Mouse (Mus musculus): ENCODE data around the gene Tmx1. TPM values are rescaled to one million over a fixed set of nuclear protein-coding genes. Genes with fewer than 3 reads are reported as not detected.
A peak's percentile ranks its signal among the peaks of the same experiment; 100 is the strongest.

Gene Tmx1
- 146 and 151 TPM in 2 replicates for polyA plus RNA-seq (2015; fragmentation: Nextera tagmentation; extraction: Ambion mirVana)

DNA sequence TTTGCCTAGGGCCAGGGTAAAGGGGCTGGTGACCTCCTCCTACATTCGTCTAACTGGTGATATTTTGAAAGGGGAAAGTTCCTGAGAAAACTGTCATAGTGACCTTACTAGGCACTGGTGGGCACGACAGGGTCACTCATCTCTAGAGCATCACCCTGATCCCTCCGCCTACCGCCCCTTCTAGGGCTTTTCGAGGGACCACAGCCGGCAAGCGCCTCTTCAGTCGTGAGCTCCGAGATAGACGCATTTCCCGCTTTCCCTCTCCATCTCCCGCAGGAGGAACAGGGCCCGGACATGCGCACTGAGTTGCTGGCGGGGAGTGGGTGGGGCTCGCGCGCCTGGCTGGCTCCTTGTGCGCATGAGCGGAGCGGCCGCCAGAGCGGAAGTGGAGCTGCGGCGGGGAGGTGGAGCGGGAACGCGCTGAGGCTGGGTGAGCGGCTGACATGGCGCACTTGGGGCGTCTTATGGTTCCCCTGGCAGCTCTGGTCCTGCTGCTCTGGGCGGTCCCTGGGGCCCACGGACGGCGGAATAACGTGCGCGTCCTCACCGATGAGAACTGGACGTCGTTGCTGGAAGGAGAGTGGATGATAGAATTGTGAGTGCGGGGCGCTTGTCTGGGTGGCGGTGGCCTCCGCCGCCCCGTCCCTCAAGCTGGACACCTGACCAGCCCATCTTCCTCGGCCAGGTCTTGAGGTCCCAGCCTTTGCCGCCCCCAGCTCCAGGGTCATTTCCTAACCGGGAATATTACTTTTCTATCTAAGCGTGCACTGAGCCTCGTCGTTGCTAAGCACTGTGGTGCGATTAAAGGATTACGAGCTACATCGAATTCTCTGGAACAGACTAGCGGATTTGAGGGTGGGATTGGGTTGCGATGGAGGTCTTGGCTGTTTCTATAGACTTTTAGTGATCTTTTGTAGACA is at the start of gene Tmx1:
Gene Tmx1, plus strand, starts transcription at position 370 of the 920 bp plus-strand sequence.
- ATAC-seq (ENCODE audit: low FRiP score): peak; percentile 98
- Histone ChIP-seq H3K4me3 (peak within 1 kb of the TSS; percentile 78), H3K9ac (peak within 1 kb of the TSS; percentile 89), H3K36me3 (peaks cover 7% of the 10 kb centered on the region), H3K4me2 (peak within 1 kb of the TSS; percentile 67), H3K4me1 (replicated peaks) (peaks cover 27% of the 10 kb centered on the region), H3K9me3 (no peaks in the 10 kb centered on the region), H3K27ac (peak within 1 kb of the TSS; percentile 88), H3K27me3 (no peaks in the 10 kb centered on the region)
- under 1% methylated on average over 56 of the region's 58 CpGs for whole genome bisulfite sequencing

DNA sequence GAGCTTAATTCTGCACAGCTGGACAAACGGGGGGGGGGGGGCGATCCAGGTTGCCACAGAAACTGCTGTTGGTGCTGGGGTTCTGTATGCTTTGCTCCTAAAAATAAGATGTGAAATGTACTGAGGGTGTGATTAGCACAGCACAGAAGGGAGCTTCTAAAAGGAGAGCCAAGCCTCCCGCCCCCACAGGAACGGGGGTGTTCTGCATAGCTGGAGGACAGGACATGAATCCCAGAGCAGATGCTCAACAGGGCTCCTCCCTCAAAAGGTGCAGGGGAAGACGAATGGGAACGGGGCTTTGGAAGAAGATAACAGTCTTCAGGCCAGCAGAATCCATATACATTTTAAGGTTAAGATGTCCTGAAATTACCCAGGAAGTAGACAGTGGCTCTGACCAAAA is 48.6 kb upstream of the Tmx1 start:
- no peaks in the 10 kb centered on the region for H3K4me1 ChIP-seq (replicated peaks)
- WGBS: 76% methylated on average over 6 of the region's 6 CpGs
- H3K27ac ChIP-seq: no peak overlapping the region
- no peaks in the 10 kb centered on the region for H3K36me3 ChIP-seq
- no peak for ATAC-seq (ENCODE audit: low FRiP score)
- H3K27me3 ChIP-seq: no peaks in the 10 kb centered on the region
- H3K4me3 ChIP-seq: no peak overlapping the region
- no peaks in the 10 kb centered on the region for H3K9me3 ChIP-seq
- no peak overlapping the region for H3K9ac ChIP-seq
- no peak overlapping the region for H3K4me2 ChIP-seq

DNA sequence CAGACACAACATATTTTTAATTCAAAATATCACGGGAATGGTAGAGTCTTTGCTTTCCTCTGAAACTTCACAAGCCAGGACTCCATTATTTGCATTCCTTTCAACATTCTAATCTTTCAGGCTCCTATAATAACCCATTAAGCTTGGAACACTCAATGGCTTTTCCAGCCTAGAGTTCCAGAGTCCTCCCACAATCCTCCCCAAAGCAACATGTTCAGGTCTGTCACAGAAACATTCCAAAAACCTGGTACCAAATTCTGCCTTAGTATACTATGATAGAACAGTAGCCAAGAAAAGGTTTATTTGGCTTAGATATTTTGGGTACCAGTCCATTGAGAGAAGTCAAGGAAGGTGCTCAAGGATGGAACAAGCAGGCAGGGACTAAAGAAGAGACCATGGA is 44.5 kb upstream of the Tmx1 start:
- H3K4me3 ChIP-seq: no peak overlapping the region
- no peaks in the 10 kb centered on the region for H3K9me3 ChIP-seq
- 75% methylated on average over 1 of the region's 1 CpGs for WGBS

DNA sequence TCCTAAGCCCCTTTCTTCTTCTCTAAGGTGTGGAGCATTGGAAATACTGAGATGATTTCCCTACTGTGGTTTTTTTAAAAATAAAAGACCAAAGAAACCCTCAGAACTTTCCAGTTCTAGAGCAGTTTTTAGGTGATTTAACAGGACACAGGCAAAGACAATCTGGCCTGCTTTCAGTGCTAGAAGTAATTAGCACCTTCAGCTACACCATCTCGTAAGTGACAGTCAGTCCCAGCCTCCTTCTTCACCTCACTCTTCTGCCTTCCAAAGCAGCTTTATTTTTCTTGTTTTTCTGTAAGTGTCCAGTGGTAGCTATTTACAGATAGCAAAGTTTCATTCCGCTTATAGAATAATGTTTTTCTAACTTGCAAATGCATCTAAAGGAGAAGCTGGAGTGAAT is 43.3 kb upstream of the Tmx1 start:
- Histone ChIP-seq H3K36me3 (no peaks in the 10 kb centered on the region), H3K4me1 (replicated peaks) (no peaks in the 10 kb centered on the region), H3K27me3 (no peaks in the 10 kb centered on the region), H3K4me3 (no peak overlapping the region), H3K9ac (no peak overlapping the region), H3K27ac (no peak overlapping the region), H3K9me3 (no peaks in the 10 kb centered on the region), H3K4me2 (no peak overlapping the region)
- ATAC-seq (ENCODE audit: low FRiP score): no peak
- WGBS: 92% methylated on average over 2 of the region's 2 CpGs

More for the DNA sequence above, 44.5 kb upstream of the Tmx1 start:
- no peak overlapping the region for H3K9ac ChIP-seq
- no peak overlapping the region for H3K4me2 ChIP-seq
- H3K36me3 ChIP-seq: no peaks in the 10 kb centered on the region
- no peaks in the 10 kb centered on the region for H3K27me3 ChIP-seq
- ATAC-seq (ENCODE audit: low FRiP score): no peak
- no peaks in the 10 kb centered on the region for H3K4me1 ChIP-seq (replicated peaks)
- no peak overlapping the region for H3K27ac ChIP-seq

DNA sequence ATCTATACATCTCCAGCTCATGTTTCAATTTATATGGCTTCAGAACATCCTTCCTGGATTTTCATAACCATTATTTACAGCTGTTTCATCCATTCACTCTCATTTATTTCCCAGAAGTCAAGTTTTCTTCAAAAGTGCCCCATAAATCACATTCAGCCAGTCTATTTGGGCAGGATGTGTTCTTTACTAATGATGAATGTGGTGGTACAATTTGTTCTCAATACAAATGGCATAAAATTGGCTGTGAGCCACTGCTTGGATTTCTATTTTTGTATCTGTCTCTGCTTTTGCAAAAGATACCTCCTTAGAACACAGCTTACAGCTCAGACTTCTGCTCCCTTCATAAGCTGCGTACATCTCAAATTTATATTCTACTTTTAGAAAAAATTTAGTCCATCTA is 32.7 kb upstream of the Tmx1 start:
- no peaks in the 10 kb centered on the region for H3K36me3 ChIP-seq
- ATAC-seq (ENCODE audit: low FRiP score): no peak
- 94% methylated on average over 1 of the region's 1 CpGs for WGBS

DNA sequence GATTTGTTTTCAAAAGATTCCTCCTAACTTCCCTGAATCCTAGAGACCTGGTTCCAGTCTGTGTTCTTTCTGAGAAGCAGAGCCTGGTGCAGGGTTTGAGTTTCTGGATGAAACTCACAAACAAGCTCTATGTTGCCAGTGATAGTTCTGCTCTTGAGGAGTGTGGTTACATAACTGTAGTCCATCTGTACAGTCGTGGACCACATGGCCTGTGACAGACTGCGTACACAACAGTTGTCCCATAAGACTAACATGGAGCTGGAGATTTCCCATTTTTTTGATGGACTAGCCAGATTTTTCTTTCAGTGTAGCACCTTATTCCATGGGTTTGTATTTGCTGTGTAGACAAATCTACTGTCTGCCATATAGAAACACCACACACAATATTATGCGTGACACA is 31.9 kb upstream of the Tmx1 start:
- Histone ChIP-seq H3K4me1 (replicated peaks) (peaks cover 9% of the 10 kb centered on the region; the same call in 1 of the 2 replicates), H3K27ac (no peak overlapping the region), H3K4me2 (no peak overlapping the region), H3K27me3 (no peaks in the 10 kb centered on the region), H3K9me3 (no peaks in the 10 kb centered on the region), H3K4me3 (no peak overlapping the region), H3K9ac (no peak overlapping the region), H3K36me3 (no peaks in the 10 kb centered on the region)
- no peak for ATAC-seq (ENCODE audit: low FRiP score)
- WGBS: 88% methylated on average over 3 of the region's 3 CpGs

More for the DNA sequence above, 32.7 kb upstream of the Tmx1 start:
- H3K9me3 ChIP-seq: no peaks in the 10 kb centered on the region
- H3K4me1 ChIP-seq (replicated peaks): peaks cover 6% of the 10 kb centered on the region; the same call in 1 of the 2 replicates
- no peak overlapping the region for H3K4me3 ChIP-seq
- no peak overlapping the region for H3K27ac ChIP-seq
- no peak overlapping the region for H3K4me2 ChIP-seq
- H3K27me3 ChIP-seq: no peaks in the 10 kb centered on the region
- H3K9ac ChIP-seq: no peak overlapping the region

DNA sequence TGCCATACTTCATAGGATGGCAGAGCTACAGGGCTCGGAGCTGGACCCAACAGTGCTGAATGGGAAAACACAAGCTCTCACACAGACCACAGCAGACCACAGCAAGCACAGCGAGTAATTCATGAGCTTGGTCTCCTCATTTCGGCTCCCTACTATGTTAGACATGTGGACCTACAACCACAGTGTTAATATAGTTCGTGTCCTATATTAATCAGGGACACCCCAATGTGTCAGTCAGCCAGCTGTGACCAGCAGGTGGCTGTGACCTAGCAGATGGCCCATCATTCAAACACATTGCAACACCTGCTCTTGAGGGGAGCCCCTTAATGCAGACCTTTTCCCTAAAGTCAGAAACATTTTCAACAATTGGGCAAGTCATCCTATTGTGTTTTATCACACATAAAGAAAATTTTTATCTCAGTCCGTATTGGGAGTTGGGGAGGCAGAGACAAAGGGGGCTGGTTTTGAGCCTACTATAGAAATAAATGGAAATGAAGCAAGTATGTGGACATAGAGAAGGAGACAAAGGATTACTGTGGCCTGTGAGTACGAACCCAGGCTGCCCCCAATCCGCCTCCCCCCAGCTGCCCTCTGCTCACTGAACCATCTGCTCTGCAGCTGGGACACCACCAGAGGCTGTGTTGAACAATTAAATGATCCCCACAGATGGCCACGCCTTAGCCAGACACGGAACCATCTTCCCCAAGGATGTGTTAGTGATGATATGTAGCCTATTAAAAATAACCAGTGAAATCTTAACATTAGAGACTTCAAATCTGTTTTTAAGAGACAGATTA is 30.4 kb upstream of the Tmx1 start:
- ATAC-seq (ENCODE audit: low FRiP score): peak; percentile 69
- 24% methylated on average over 9 of the region's 9 CpGs for WGBS

DNA sequence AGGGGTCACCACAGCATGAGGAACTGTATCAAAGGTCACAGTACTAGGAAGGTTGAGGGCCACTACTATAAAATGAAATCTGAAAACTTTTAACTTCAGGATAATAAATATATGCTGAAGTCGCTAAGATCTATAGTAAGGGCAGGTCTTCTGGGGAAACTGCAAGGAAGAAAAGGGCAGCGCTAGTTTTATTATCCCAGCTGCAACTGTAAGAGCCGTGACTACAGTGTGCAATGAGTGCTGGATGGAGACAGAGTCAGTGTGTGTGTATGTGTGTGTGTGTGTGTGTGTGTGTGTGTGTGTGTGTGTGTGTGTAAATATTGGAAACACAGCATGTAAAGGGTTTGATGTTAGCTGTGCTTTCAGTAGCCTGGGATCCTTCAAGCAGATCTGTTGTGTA is 25.0 kb upstream of the Tmx1 start:
- Histone ChIP-seq H3K27me3 (no peaks in the 10 kb centered on the region), H3K9me3 (no peaks in the 10 kb centered on the region), H3K4me3 (no peak overlapping the region), H3K27ac (no peak overlapping the region), H3K4me2 (no peak overlapping the region), H3K36me3 (no peaks in the 10 kb centered on the region), H3K4me1 (replicated peaks) (peaks cover 11% of the 10 kb centered on the region), H3K9ac (no peak overlapping the region)
- ATAC-seq (ENCODE audit: low FRiP score): no peak
- WGBS: 68% methylated on average over 3 of the region's 3 CpGs

More for the DNA sequence above, 30.4 kb upstream of the Tmx1 start:
- Histone ChIP-seq H3K27me3 (no peaks in the 10 kb centered on the region), H3K4me1 (replicated peaks) (peaks cover 13% of the 10 kb centered on the region; the same call in 1 of the 2 replicates), H3K27ac (peak overlapping the region; percentile 40), H3K9me3 (no peaks in the 10 kb centered on the region), H3K4me3 (no peak overlapping the region), H3K4me2 (no peak overlapping the region), H3K9ac (no peak overlapping the region), H3K36me3 (no peaks in the 10 kb centered on the region)

DNA sequence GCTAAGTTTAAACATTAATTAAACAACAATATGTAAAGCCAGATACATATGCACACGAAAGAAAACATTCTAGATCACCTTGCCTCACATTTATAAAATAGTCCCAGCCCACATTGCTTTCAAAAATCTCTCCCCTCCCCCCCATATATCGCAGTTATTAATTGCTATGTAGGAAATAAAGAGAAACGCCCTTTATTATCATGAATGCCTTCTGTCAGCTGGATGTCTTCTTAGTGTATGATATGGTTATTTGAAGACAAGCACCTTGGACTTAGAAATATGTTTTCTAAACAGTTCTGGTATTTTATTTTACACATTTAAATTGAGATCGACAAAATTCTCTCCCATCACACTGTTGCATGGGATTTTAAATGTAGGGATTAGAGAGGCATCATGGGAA is 23.3 kb upstream of the Tmx1 start:
- Histone ChIP-seq H3K27ac (no peak overlapping the region), H3K4me2 (no peak overlapping the region), H3K9me3 (no peaks in the 10 kb centered on the region), H3K36me3 (no peaks in the 10 kb centered on the region), H3K9ac (no peak overlapping the region), H3K4me3 (no peak overlapping the region), H3K27me3 (no peaks in the 10 kb centered on the region), H3K4me1 (replicated peaks) (peaks cover 11% of the 10 kb centered on the region)
- 85% methylated on average over 4 of the region's 4 CpGs for WGBS
- no peak for ATAC-seq (ENCODE audit: low FRiP score)

DNA sequence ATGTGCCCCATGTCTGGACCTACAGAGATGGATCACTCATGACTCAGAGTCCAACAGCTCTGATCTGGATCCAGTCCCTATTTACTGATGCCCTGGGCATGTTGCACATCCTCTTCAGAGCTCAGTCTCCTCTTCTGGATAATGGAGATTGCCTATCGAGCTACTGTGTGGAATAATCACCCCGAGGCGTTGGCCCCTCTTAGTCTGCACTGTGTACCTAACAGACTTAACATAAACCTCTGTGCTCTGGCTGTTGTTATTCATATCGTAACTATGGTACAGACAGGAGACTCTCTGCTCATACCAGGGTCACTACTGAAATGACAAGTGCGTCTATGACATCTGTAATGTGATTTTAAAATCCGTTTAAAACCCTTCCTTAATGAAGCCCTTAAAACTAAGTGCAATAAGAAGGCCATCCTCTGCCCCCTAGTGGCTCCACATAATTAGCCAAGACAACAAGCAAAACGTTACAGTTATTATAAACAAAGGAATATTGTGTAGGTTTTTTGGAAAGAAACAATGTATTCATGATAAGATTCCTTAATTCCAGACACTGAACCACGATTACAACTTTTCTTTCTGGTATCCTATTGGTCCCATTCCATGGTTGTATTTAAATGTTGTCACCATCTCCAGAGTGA is 22.5 kb upstream of the Tmx1 start:
- no peak overlapping the region for H3K27ac ChIP-seq
- H3K9ac ChIP-seq: no peak overlapping the region
- no peak overlapping the region for H3K4me3 ChIP-seq
- peaks cover 11% of the 10 kb centered on the region for H3K4me1 ChIP-seq (replicated peaks)
- 0 out of 2 replicates have a peak overlapping the region, but pooled peaks have one; percentile 13 for H3K4me2 ChIP-seq
- H3K27me3 ChIP-seq: no peaks in the 10 kb centered on the region
- H3K36me3 ChIP-seq: no peaks in the 10 kb centered on the region
- no peaks in the 10 kb centered on the region for H3K9me3 ChIP-seq
- peak; percentile 74 for ATAC-seq (ENCODE audit: low FRiP score)
- 30% methylated on average over 8 of the region's 8 CpGs for WGBS

DNA sequence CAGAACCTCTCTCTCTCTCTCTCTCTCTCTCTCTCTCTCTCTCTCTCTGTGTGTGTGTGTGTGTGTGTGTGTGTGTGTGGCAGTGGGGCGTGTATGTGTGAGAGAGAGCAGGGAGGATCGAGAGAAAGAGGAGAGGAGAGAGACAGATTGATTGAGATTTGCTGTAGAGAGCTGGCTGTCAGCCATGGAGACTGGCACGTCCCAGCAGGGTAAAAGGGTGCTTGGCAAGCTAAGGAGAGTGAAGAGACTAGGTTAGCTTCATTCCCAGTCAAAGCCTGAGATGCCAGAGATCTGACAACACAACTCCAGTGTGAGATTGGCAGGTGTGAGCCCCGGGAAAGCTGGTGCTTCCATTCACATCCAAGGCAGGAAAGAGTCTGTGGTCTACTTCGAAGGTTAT is 21.5 kb upstream of the Tmx1 start:
- Histone ChIP-seq H3K27me3 (no peaks in the 10 kb centered on the region), H3K9ac (no peak overlapping the region), H3K36me3 (no peaks in the 10 kb centered on the region), H3K4me1 (replicated peaks) (peaks cover 8% of the 10 kb centered on the region), H3K4me2 (no peak overlapping the region), H3K9me3 (no peaks in the 10 kb centered on the region), H3K27ac (no peak overlapping the region), H3K4me3 (no peak overlapping the region)
- WGBS: 65% methylated on average over 5 of the region's 5 CpGs
- ATAC-seq (ENCODE audit: low FRiP score): no peak

DNA sequence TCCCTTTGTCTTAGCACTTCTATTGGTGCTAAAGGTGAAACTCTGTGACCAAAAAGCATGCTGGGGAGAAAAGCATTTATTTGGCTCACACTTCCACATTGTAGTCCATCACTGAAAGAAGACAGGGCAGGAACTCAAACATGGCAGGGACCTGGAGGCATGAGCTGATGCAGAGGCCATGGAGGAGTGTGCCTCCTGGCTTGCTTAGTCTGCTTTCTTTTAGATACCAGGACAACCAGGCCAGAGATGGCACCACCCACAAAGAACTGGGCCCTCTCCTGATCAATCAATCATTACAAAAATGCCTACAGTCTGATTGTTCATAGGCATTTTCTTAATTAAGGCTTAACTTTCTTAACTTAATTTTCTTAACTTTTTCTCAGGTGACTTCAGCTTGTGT is 2.9 kb upstream of the Tmx1 start:
- ATAC-seq (ENCODE audit: low FRiP score): no peak
- no peaks in the 10 kb centered on the region for H3K9me3 ChIP-seq

More for the DNA sequence above, 2.9 kb upstream of the Tmx1 start:
- no peak overlapping the region for H3K27ac ChIP-seq
- H3K27me3 ChIP-seq: no peaks in the 10 kb centered on the region
- peaks cover 19% of the 10 kb centered on the region for H3K4me1 ChIP-seq (replicated peaks)
- no peak overlapping the region for H3K9ac ChIP-seq
- no peak overlapping the region for H3K4me2 ChIP-seq
- H3K36me3 ChIP-seq: no peaks in the 10 kb centered on the region
- no peak overlapping the region for H3K4me3 ChIP-seq
